Comparison of ENCODE assay signal across 9 mouse cellular contexts in the genomic region with DNA sequence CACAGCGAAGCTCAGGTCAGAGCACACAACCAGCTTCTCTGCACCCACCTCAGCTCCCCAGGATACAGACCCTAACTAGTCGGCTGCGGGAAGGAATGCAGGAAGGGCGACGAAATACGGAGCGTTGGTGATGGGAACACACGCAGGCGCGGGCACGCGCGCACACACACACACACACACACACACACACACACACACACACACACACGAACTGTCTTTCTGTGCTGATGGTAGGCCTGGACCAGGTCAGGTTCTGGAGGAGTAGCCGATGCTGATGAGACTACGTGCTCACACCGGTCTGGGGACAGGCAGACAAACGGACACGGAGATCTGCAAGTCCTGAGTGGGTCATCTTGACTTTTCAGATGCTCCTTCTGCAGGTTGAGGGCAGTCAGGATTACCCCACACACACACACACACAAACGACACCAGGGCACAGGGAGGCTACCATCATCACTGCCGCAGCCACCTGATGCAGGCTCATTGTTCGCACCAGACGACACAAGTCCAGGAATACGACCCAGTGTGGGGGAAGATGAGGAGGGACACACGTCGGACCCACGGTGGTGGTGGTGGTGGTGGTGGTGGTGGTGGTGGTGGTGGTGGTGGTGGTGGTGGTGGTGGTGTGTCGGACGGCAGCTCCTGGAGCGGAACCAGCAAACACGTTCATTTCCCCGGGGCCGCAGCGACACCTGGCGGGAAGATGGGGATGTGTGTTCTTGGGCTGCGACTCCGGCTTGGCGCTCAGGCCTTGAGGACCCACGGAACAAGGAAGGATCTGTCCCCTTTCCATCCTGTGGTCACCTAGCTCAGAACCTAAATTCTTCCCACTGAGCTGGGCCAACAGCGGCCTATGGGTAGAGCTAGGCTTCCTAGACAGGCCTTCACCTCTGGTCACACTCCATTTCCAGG. TPM values are rescaled to one million over a fixed set of nuclear protein-coding genes. Genes with fewer than 3 reads are reported as not detected.
DNase-seq lines count a peak whose midpoint lies in the region; ATAC-seq and TF ChIP-seq lines count a peak whose summit lies in the region.
"Not testable (repeated sequence)": the region's sequence is repeated elsewhere in the genome, so short reads cannot be mapped to it uniquely, and the experiment has no call there.
"Had no signal": no experiment of that assay in that cellular context is flagged by ENCODE, and none has a peak within 500 bp of the region (broad histone marks: within the 10 kb centered on the region; RNA-seq: fewer than 3 reads in every experiment).

A gene (minus strand): TSS at position 160 of the 912 bp plus-strand sequence.

- H3K27me3 ChIP-seq in hindbrain, embryonic 12.5 days; lung, postnatal 0 days (replicated peaks; ENCODE audit: insufficient read depth, low read length): not testable (repeated sequence)

- H3K9me3 ChIP-seq in hindbrain, embryonic 12.5 days (replicated peaks); lung, postnatal 0 days (ENCODE audit: low read length): not testable (repeated sequence)

- not testable (repeated sequence) for H3K4me1 ChIP-seq in hindbrain, embryonic 12.5 days; lung, postnatal 0 days (ENCODE audit: insufficient read depth, low read depth, low read length)

- peak within 1 kb of the TSS; percentile 41; the same call in 1 of the 2 replicates for H3K4me2 ChIP-seq in hindbrain, embryonic 12.5 days (replicated peaks)
- H3K4me2 ChIP-seq in lung, postnatal 0 days (replicated peaks; ENCODE audit: low read depth, low read length): 0 out of 2 replicates have a peak within 1 kb of the TSS, but pooled peaks have one; percentile 14

- not testable (repeated sequence) for H3K36me3 ChIP-seq in hindbrain, embryonic 12.5 days; lung, postnatal 0 days (ENCODE audit: insufficient read depth, low read length)

- TF ChIP-seq CTCF in lung, postnatal 0 days (IDR thresholded peaks at IDR 0.05): peak; percentile 77

- DNase-seq in NIH3T3 (ENCODE audit: low read depth): peak; percentile 73
- DNase-seq in cerebellum, postnatal 14 days: peak; percentile 94 to 95
- DNase-seq in gastrocnemius, adult 18-20 months (ENCODE audit: low spot score): peak; percentile 88
- peak; percentile 87 to 91 for DNase-seq in layer of hippocampus, postnatal 10 days (ENCODE audit: low spot score in 2 of 2)
- peak; percentile 67 for DNase-seq in lung, postnatal 0 days (ENCODE audit: low spot score)
- DNase-seq in retina, embryonic 14.5 days (ENCODE audit: low spot score): peak; percentile 82
- peak; percentile 60 to 65 for DNase-seq in thymus, postnatal 36 days

- peak within 1 kb of the TSS; percentile 25; the same call in 1 of the 2 replicates for H3K4me3 ChIP-seq in hindbrain, embryonic 12.5 days
- H3K4me3 ChIP-seq in lung, postnatal 0 days (ENCODE audit: low read depth, low read length): not testable (repeated sequence)

- not testable (repeated sequence) for H3K9ac ChIP-seq in hindbrain, embryonic 12.5 days; lung, postnatal 0 days (replicated peaks; ENCODE audit: low read depth)

- TF ChIP-seq EP300 in lung, postnatal 0 days (IDR thresholded peaks at IDR 0.05): not testable (repeated sequence)

- not testable (repeated sequence) for ATAC-seq in hindbrain, embryonic 12.5 days (ENCODE audit: low FRiP score); lung, postnatal 0 days

- H3K27ac ChIP-seq in hindbrain, embryonic 12.5 days; lung, postnatal 0 days (ENCODE audit: low read length): not testable (repeated sequence)

- 17% methylated on average over 28 of the region's 40 CpGs for WGBS in hindbrain, embryonic 12.5 days
- whole genome bisulfite sequencing in lung, postnatal 0 days: 24% methylated on average over 20 of the region's 40 CpGs

RNA-seq across cellular contexts. Expression of the gene that starts here (rescaled TPM):
- total RNA-seq in gastrocnemius, adult 18-20 months (2021): 10 to 100 TPM; 14.4 to 47.1 TPM
- 28.8 and 35.9 TPM in 2 replicates for polyA plus RNA-seq in hindbrain, embryonic 12.5 days (2016; fragmentation: Nextera tagmentation; extraction: Ambion mirVana)
- 10 to 100 TPM; 64.7 to 65.0 TPM for total RNA-seq in layer of hippocampus, postnatal 10 days (2021)
- polyA plus RNA-seq in lung, postnatal 0 days (2015; fragmentation: Nextera tagmentation; extraction: Ambion mirVana): 0.77 and 1.1 TPM in 2 replicates
- total RNA-seq: monocyte, adult 5-6 weeks had no signal

Comparison
In these comparisons a context has a peak if more than half of its experiments do, and no peak if none do; other contexts are left out.
1. RNA of the gene that starts here (polyA plus RNA-seq): 28.8 to 35.9 TPM in hindbrain, embryonic 12.5 days; 0.77 to 1.1 TPM in lung, postnatal 0 days; every median in the first group is over 10 times any median in the second.
2. Peak in every context shown above with its lines, with median percentiles within 50 percentile points of each other: DNase-seq.